Mouse (Mus musculus) monocyte, adult 59 days (primary cell): ENCODE results near the gene Selenot. TPM values are rescaled to one million over a fixed set of nuclear protein-coding genes. Genes with fewer than 3 reads are reported as not detected.

Source experiments
- total RNA-seq, 2 experiments: library from RNA; stranded (reverse); gene quantifications; one replicate each; pipeline ENCODE4 v1.2.4; 2023

The Selenot gene
- 100 to 1,000 TPM in 1 of 2 experiments, 10 to 100 TPM in 1; 95.1 to 100 TPM for total RNA-seq

GRCm38 (mm10) chr3:58576137-58577066 is at the start of gene Selenot:
Gene Selenot, plus strand, starts transcription at chr3:58576636.

DNA sequence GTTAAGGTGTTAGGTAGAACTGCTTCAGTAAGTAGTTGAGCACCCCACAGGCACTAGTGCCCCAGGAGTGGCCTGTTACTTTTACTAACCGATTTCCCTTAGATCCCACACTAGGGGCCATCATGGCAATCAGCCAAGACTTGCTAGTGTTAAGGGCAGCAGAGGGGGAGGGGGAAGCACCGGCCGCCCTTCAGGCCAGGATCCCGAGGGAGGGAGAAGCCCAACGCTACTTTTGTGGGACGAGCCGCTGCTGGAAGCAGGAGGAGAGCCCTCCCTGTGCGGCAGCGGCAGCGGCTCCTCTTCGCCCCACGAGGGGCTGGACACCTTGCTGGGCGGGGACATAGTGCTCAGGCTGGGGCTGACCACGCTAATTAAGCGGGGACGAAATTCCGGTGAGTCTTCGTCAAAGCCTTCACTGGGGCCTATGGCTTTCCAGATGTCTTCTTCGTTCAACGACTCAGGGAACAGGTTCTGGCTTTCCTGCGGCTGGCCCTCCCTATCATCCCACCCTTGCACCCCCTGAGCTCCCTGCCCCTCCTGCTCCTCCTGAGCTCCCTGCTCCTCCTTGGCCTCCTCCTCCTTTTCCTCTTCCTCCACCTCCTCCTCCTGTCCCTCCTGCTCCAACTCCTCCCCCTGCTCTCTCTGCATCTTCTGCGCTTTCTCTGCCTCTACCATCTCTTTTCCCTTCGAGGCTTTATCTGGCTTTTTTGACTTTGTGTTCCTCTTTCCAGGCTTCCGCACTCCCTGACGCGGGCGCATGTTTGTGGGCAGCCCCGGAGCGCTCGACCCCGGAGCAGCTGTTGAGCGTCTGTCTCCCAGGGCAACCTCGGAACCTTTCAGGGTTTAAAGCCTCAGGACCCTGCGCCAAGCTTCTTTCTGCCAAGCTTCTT is 60.2 kb downstream of the Selenot start, which contains the start of gene Erich6:
TSS of gene Erich6 (minus strand) at position 802 of the 890 bp plus-strand sequence.

Other genes with a start within 250 kb of the Selenot start
- 10 to 100 TPM; 49.7 to 50.5 TPM for gene Tsc22d2, start 161.9 kb upstream of the Selenot start, total RNA-seq
- gene Eif2a, start 50.8 kb upstream of the Selenot start, total RNA-seq, result 10 to 100 TPM; 51.5 to 57.6 TPM
- 100 to 1,000 TPM in 1 of 2 experiments, 10 to 100 TPM in 1; 97.1 to 121 TPM for gene Serp1, start 50.7 kb upstream of the Selenot start, total RNA-seq
- gene Erich6, start 60.6 kb downstream of the Selenot start, total RNA-seq, result not detected
- gene Siah2, start 115.8 kb downstream of the Selenot start, total RNA-seq, result 10 to 100 TPM; 55.1 to 59.1 TPM
- gene Mindy4b-ps, start 245.7 kb downstream of the Selenot start, total RNA-seq, result not detected